Mouse (Mus musculus) MEL (cell line): Measurements from ENCODE around the gene Taf11. TPM values are rescaled to one million over a fixed set of nuclear protein-coding genes. Genes with fewer than 3 reads are reported as not detected.

Source experiments
- DNase-seq: peaks from one replicate; pipeline ENCODE4 v3.0.0; 2011; ENCODE audit warnings: low read depth, low spot score
- H3K27ac ChIP-seq: 2 replicates; pipeline ENCODE4 v1.5.1; 2012; ENCODE audit warnings: low read depth, mild to moderate bottlenecking, control low read depth, low read length, moderate library complexity; ENCODE audit not compliant: control insufficient read depth
- H3K27me3 ChIP-seq, 2 experiments: fragments of 150-350 bp in 1 of 2; sonication (generic) in 1 of 2; 2 replicates each; pipeline ENCODE4 v1.6.1; 2012; ENCODE audit warnings: low read length in 2 of 2, mild to moderate bottlenecking in 2 of 2, improper control_type of control experiment in 1 of 2, moderate library complexity in 1 of 2; ENCODE audit not compliant: insufficient read depth in 2 of 2, control insufficient read depth in 1 of 2
- H3K36me3 ChIP-seq, 2 experiments: 2 replicates each; pipeline ENCODE4 v1.6.1; 2012 to 2014; ENCODE audit warnings: low read length in 2 of 2, improper control_type of control experiment in 1 of 2, inconsistent platforms in 1 of 2, mild to moderate bottlenecking in 1 of 2; ENCODE audit not compliant: insufficient read depth in 2 of 2, control insufficient read depth in 1 of 2
- H3K4me1 ChIP-seq, 2 experiments: fragments of 150-350 bp in 1 of 2; sonication (generic) in 1 of 2; 2 replicates each; pipeline ENCODE4 v1.6.1; 2012; ENCODE audit warnings: low read length in 2 of 2, improper control_type of control experiment in 1 of 2, mild to moderate bottlenecking in 1 of 2; ENCODE audit not compliant: insufficient read depth in 2 of 2, control insufficient read depth in 1 of 2
- H3K4me3 ChIP-seq, 2 experiments: fragments of 150-350 bp in 1 of 2; sonication (generic) in 1 of 2; 2 replicates each; pipeline ENCODE4 v1.5.1; 2012; ENCODE audit warnings: low read depth in 2 of 2, low read length in 2 of 2, mild to moderate bottlenecking in 2 of 2, moderate library complexity in 2 of 2, control low read depth in 1 of 2, improper control_type of control experiment in 1 of 2; ENCODE audit not compliant: control insufficient read depth in 1 of 2, insufficient read depth in 1 of 2
- H3K79me2 ChIP-seq: 2 replicates; pipeline ENCODE4 v1.6.1; 2012; ENCODE audit warnings: mild to moderate bottlenecking, low read length, moderate library complexity; ENCODE audit not compliant: control insufficient read depth, poor library complexity, insufficient read depth
- H3K9ac ChIP-seq: 2 replicates; pipeline ENCODE4 v1.6.1; 2012; ENCODE audit warnings: low read depth, mild to moderate bottlenecking, control low read depth, low read length, moderate library complexity; ENCODE audit not compliant: control insufficient read depth, poor library complexity, severe bottlenecking
- H3K9me3 ChIP-seq: fragments of 150-350 bp; sonication (generic); replicated peaks from 2 replicates; pipeline ENCODE4 v1.6.1; 2012; ENCODE audit warnings: mild to moderate bottlenecking, low read length, improper control_type of control experiment, moderate library complexity; ENCODE audit not compliant: insufficient read depth
- CHD1 ChIP-seq: IDR thresholded peaks from 2 replicates; pipeline ENCODE4 v1.6.1; 2012; ENCODE audit warnings: low read depth, mild to moderate bottlenecking, inconsistent platforms, low read length, improper control_type of control experiment
- CHD2 ChIP-seq: IDR thresholded peaks from 2 replicates; pipeline ENCODE4 v1.6.1; 2011; ENCODE audit warnings: low read length, improper control_type of control experiment
- EP300 ChIP-seq, 2 experiments: IDR thresholded peaks; 2 replicates each; pipeline ENCODE4 v1.6.1; 2011; ENCODE audit warnings: improper control_type of control experiment in 2 of 2, low read length in 2 of 2, low read depth in 1 of 2, mild to moderate bottlenecking in 1 of 2
- ETS1 ChIP-seq: IDR thresholded peaks from 2 replicates; pipeline ENCODE4 v1.6.1; 2012; ENCODE audit warnings: low read depth, mild to moderate bottlenecking, inconsistent platforms, low read length, improper control_type of control experiment, moderate library complexity
- HCFC1 ChIP-seq: IDR thresholded peaks from 2 replicates; pipeline ENCODE4 v1.6.1; 2012; ENCODE audit warnings: low read depth, mild to moderate bottlenecking, inconsistent platforms, low read length, improper control_type of control experiment, moderate library complexity
- JUND ChIP-seq: IDR thresholded peaks from 2 replicates; pipeline ENCODE4 v1.6.1; 2011; ENCODE audit warnings: low read depth, mild to moderate bottlenecking, improper control_type of control experiment, low read length
- MAFK ChIP-seq: IDR thresholded peaks from 2 replicates; pipeline ENCODE4 v1.6.1; 2011; ENCODE audit warnings: low read depth, mild to moderate bottlenecking, low read length, improper control_type of control experiment, borderline replicate concordance
- MAX ChIP-seq: IDR thresholded peaks from 2 replicates; pipeline ENCODE4 v1.6.1; 2011; ENCODE audit warnings: low read length, improper control_type of control experiment
- MAZ ChIP-seq: IDR thresholded peaks from 2 replicates; pipeline ENCODE4 v1.6.1; 2012; ENCODE audit warnings: low read depth, mild to moderate bottlenecking, inconsistent platforms, low read length, improper control_type of control experiment
- MYB ChIP-seq: IDR thresholded peaks from 2 replicates; pipeline ENCODE4 v1.6.1; 2011; ENCODE audit warnings: mild to moderate bottlenecking, low read depth, low read length, improper control_type of control experiment
- MYC ChIP-seq: IDR thresholded peaks from 2 replicates; pipeline ENCODE4 v1.6.1; 2011; ENCODE audit warnings: low read depth, mild to moderate bottlenecking, low read length, improper control_type of control experiment, moderate library complexity
- POLR2A ChIP-seq, 2 experiments: IDR thresholded peaks; 2 replicates each; pipeline ENCODE4 v1.6.1; 2011 to 2012; ENCODE audit warnings: low read length in 2 of 2, mild to moderate bottlenecking in 2 of 2, control low read depth in 1 of 2, improper control_type of control experiment in 1 of 2, low read depth in 1 of 2, moderate library complexity in 1 of 2; ENCODE audit not compliant: control insufficient read depth in 1 of 2, insufficient read depth in 1 of 2, poor library complexity in 1 of 2
- POLR2AphosphoS2 ChIP-seq: IDR thresholded peaks from 2 replicates; pipeline ENCODE4 v1.6.1; 2011; ENCODE audit warnings: low read length, improper control_type of control experiment
- POLR2AphosphoS5 ChIP-seq: IDR thresholded peaks from 2 replicates; pipeline ENCODE4 v1.6.1; 2012; ENCODE audit warnings: low read depth, borderline replicate concordance, mild to moderate bottlenecking, inconsistent platforms, low read length, moderate library complexity, mixed read lengths
- RCOR1 ChIP-seq: IDR thresholded peaks from 2 replicates; pipeline ENCODE4 v1.6.1; 2012; ENCODE audit warnings: low read depth, mild to moderate bottlenecking, inconsistent platforms, low read length, improper control_type of control experiment
- SIN3A ChIP-seq: IDR thresholded peaks from 2 replicates; pipeline ENCODE4 v1.6.1; 2012; ENCODE audit warnings: low read length, improper control_type of control experiment, inconsistent platforms
- TBP ChIP-seq: IDR thresholded peaks from 2 replicates; pipeline ENCODE4 v1.8.0; 2011; ENCODE audit warnings: low read depth, low read length, improper control_type of control experiment
- USF1 ChIP-seq: IDR thresholded peaks from 2 replicates; pipeline ENCODE4 v1.6.1; 2014; ENCODE audit warnings: low read depth, mild to moderate bottlenecking, inconsistent platforms, low read length, improper control_type of control experiment, moderate library complexity
- USF2 ChIP-seq, 2 experiments: IDR thresholded peaks; 2 replicates each; pipeline ENCODE4 v1.6.1; 2011 to 2012; ENCODE audit warnings: improper control_type of control experiment in 2 of 2, low read length in 2 of 2, borderline replicate concordance in 1 of 2, inconsistent platforms in 1 of 2, low read depth in 1 of 2, mild to moderate bottlenecking in 1 of 2; ENCODE audit not compliant: insufficient read depth in 1 of 2
- ZMIZ1 ChIP-seq: IDR thresholded peaks from 2 replicates; pipeline ENCODE4 v1.6.1; 2012; ENCODE audit warnings: low read depth, mild to moderate bottlenecking, inconsistent platforms, low read length, improper control_type of control experiment, moderate library complexity
- polyA plus RNA-seq, 2 experiments: library from polyadenylated mRNA; stranded (reverse) in 1 of 2; unstranded in 1 of 2; fragments of >175 nt in 1 of 2; fragments of >200 nt in 1 of 2; gene quantifications; 2 replicates each; pipeline versions ENCODE4 v1.2.1 to v1.2.4; 2012; ENCODE audit warnings: low replicate concordance in 2 of 2, low read depth in 1 of 2; ENCODE audit not compliant: insufficient read length in 2 of 2, insufficient read depth in 1 of 2, missing spikeins in 1 of 2
- total RNA-seq: library from RNA; depleted of rRNA; stranded (reverse); fragments of 300-350 nt; gene quantifications from 2 replicates; pipeline ENCODE4 v1.2.3, GENCODE M21; 2012

Taf11 gene
- total and polyA plus RNA-seq, 3 experiments: 45.7 to 77.8 TPM; not detected in 1

DNA sequence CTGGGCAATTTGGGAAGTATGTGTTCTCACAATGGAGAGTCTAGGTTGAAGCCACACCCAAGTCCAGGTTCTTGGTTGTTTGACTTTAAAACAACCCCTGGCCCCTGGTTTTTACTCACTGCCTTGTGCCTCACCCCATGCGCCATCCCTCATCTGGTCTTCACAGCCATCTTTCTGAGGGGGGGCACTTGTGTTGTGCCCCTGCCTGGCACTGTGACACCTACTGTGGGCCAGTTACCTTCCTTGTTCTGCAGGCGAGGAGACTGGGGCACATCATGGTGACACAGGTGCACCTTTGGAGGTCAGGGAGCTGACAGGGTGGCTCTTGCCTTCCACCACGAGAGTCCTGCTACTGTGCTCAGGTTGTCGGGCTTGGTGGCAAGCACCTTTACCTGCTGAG lies 32.5 kb upstream of the Taf11 start:
- Histone ChIP-seq H3K9ac (no peak overlapping the region), H3K36me3 (no peaks in the 10 kb centered on the region), H3K4me3 (no peak overlapping the region), H3K4me1 (no peaks in the 10 kb centered on the region), H3K27ac (no peak overlapping the region), H3K9me3 (no peaks in the 10 kb centered on the region), H3K79me2 (no peaks in the 10 kb centered on the region), H3K27me3 (no peaks in the 10 kb centered on the region)
- no peak for DNase-seq
- no peak for TF ChIP-seq MAZ
- no peak for TF ChIP-seq USF2 (IDR thresholded peaks at IDR 0.05; ENCODE audit: borderline replicate concordance in 1 of 2, insufficient read depth in 1 of 2, low read depth in 1 of 2, low read length in 2 of 2)
- TF ChIP-seq CHD1: no peak
- no peak for TF ChIP-seq RCOR1
- no peak for TF ChIP-seq USF1
- TF ChIP-seq MAFK: no peak
- TF ChIP-seq POLR2A (IDR thresholded peaks at IDR 0.05; ENCODE audit: control insufficient read depth in 1 of 2, insufficient read depth in 1 of 2, low read depth in 1 of 2, low read length in 2 of 2, poor library complexity in 1 of 2): no peak
- TF ChIP-seq MAX: no peak
- no peak for TF ChIP-seq TBP
- no peak for TF ChIP-seq ZMIZ1
- no peak for TF ChIP-seq JUND
- no peak for TF ChIP-seq EP300 (IDR thresholded peaks at IDR 0.05; ENCODE audit: low read depth in 1 of 2, low read length in 2 of 2)
- no peak for TF ChIP-seq SIN3A
- TF ChIP-seq POLR2AphosphoS5: no peak
- TF ChIP-seq POLR2AphosphoS2: no peak
- TF ChIP-seq CHD2: no peak
- no peak for TF ChIP-seq HCFC1

DNA sequence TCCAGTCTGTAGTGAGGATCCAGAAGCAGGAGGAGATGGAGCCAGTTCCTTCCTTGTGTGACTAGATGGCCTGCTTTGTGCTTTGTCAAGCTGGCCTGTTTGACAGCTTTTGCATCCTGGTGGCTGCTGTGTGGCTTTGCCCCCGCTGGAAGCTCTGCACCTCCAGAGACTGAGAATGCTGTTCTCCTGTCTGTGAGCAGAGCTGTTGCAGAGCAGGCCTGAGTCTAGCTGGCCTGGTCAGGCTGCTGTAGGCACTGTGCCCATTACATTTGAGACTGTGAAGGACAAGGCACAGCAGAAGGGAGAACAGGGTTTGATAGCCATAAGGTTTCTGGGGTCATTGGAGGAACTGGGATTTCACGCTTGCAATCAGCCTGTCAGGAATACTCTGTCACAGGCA lies 32.1 kb upstream of the Taf11 start:
- no peaks in the 10 kb centered on the region for H3K27me3 ChIP-seq
- no peaks in the 10 kb centered on the region for H3K36me3 ChIP-seq
- no peak overlapping the region for H3K4me3 ChIP-seq
- no peak for DNase-seq
- H3K4me1 ChIP-seq: no peaks in the 10 kb centered on the region
- H3K27ac ChIP-seq: no peak overlapping the region
- no peaks in the 10 kb centered on the region for H3K9me3 ChIP-seq
- no peaks in the 10 kb centered on the region for H3K79me2 ChIP-seq
- TF ChIP-seq EP300 (IDR thresholded peaks at IDR 0.05; ENCODE audit: low read depth in 1 of 2, low read length in 2 of 2) (no peak), POLR2A (IDR thresholded peaks at IDR 0.05; ENCODE audit: control insufficient read depth in 1 of 2, insufficient read depth in 1 of 2, low read depth in 1 of 2, low read length in 2 of 2, poor library complexity in 1 of 2) (no peak), MAFK (no peak), ETS1 (no peak), MYB (no peak), MYC (no peak), SIN3A (no peak)
- no peak overlapping the region for H3K9ac ChIP-seq
